22 mouse cellular contexts compared by ENCODE assay signal in the genomic region with DNA sequence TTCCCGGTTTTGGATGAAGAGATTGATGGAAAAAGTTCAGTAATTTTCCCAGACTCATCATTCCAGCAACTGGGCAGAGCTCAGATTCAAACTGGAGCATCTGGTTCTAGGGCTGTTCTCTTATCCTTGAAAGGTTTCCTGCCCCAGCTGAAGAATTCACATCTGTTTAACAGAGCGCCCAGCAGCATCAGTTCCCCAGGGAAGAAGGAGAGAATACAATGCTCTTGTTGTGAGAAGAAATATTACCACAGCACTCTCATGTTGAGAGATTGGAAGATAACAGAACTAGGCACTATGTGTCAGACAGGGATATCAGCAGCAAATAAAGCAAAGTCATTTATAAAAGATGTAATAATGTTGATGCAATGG.
"Had no signal": no experiment of that assay in that cellular context is flagged by ENCODE, and none has a peak within 500 bp of the region (broad histone marks: within the 10 kb centered on the region; RNA-seq: fewer than 3 reads in every experiment).

No protein-coding gene starts in this region.

- ATAC-seq: liver, postnatal 0 days; lung, postnatal 0 days; midbrain, embryonic 15.5 days had no signal

- DNase-seq: kidney, adult 18-20 months; kidney, adult 9 months; kidney, postnatal 14 days; kidney, postnatal 4 days; layer of hippocampus, postnatal 36 days; liver, postnatal 0 days; lung, embryonic 14.5 days; retina, postnatal 1 day; thymus, postnatal 36 days had no signal

- H3K4me2 ChIP-seq: limb, embryonic 12.5 days; limb, embryonic 15.5 days; liver, embryonic 11.5 days; lung, embryonic 14.5 days; midbrain, embryonic 12.5 days; midbrain, embryonic 15.5 days; neural tube, embryonic 12.5 days; neural tube, embryonic 15.5 days had no signal

- H3K9me3 ChIP-seq: limb, embryonic 12.5 days; limb, embryonic 15.5 days; megakaryocyte, embryonic 14.5 days; midbrain, embryonic 12.5 days; midbrain, embryonic 15.5 days; neural tube, embryonic 12.5 days; neural tube, embryonic 15.5 days had no signal

- H3K36me3 ChIP-seq: limb, embryonic 12.5 days; limb, embryonic 15.5 days; midbrain, embryonic 12.5 days; midbrain, embryonic 15.5 days; neural tube, embryonic 12.5 days; neural tube, embryonic 15.5 days had no signal

- H3K9ac ChIP-seq: limb, embryonic 12.5 days; limb, embryonic 15.5 days; liver, embryonic 14.5 days; liver, postnatal 0 days; lung, embryonic 14.5 days; midbrain, embryonic 12.5 days; midbrain, embryonic 15.5 days; neural tube, embryonic 12.5 days; neural tube, embryonic 15.5 days had no signal

- H3K27ac ChIP-seq: left cerebral cortex, adult 2 months; limb, embryonic 12.5 days; limb, embryonic 15.5 days; liver, embryonic 14.5 days; macrophage; midbrain, embryonic 12.5 days; midbrain, embryonic 15.5 days; neural tube, embryonic 12.5 days; neural tube, embryonic 15.5 days; stomach, postnatal 0 days had no signal

- H3K27me3 ChIP-seq: limb, embryonic 12.5 days; limb, embryonic 15.5 days; megakaryocyte, embryonic 14.5 days; midbrain, embryonic 12.5 days; midbrain, embryonic 15.5 days; neural tube, embryonic 12.5 days; neural tube, embryonic 15.5 days had no signal

- H3K4me1 ChIP-seq: limb, embryonic 12.5 days; limb, embryonic 15.5 days; midbrain, embryonic 12.5 days; midbrain, embryonic 15.5 days; neural tube, embryonic 12.5 days had no signal

- H3K4me3 ChIP-seq: left cerebral cortex, adult 2 months; limb, embryonic 12.5 days; limb, embryonic 15.5 days; megakaryocyte, embryonic 14.5 days; midbrain, embryonic 12.5 days; midbrain, embryonic 15.5 days; neural tube, embryonic 12.5 days; neural tube, embryonic 15.5 days had no signal
